Mouse (Mus musculus): ENCODE data around the gene Bend6.
"Not testable (repeated sequence)": the region's sequence is repeated elsewhere in the genome, so short reads cannot be mapped to it uniquely, and the experiment has no call there.

The Bend6 gene

GRCm38 (mm10) chr1:33906927-33907326, 689 bp downstream of the Bend6 start:
- in situ Hi-C loops (cut with MboI): no loop called here

GRCm38 (mm10) chr1:33906216-33906615, 1.4 kb downstream of the Bend6 start:
- in situ Hi-C loops (cut with MboI): no loop called here

GRCm38 (mm10) chr1:33903587-33903986, 4.0 kb downstream of the Bend6 start:
- in situ Hi-C loops (cut with MboI): no loop called here

GRCm38 (mm10) chr1:33900175-33900574, 7.4 kb downstream of the Bend6 start:
- in situ Hi-C loops (cut with MboI): no loop called here

- in situ Hi-C loops (cut with MboI): no loop called here
Observed at GRCm38 (mm10) chr1:33898373-33898772, 9.2 kb downstream of the Bend6 start.

GRCm38 (mm10) chr1:33897426-33897825, 10.2 kb downstream of the Bend6 start:
- in situ Hi-C loops (cut with MboI): no loop called here

- in situ Hi-C loops (cut with MboI): no loop called here
Observed at GRCm38 (mm10) chr1:33896666-33897065, 10.9 kb downstream of the Bend6 start.

GRCm38 (mm10) chr1:33896116-33896515, 11.5 kb downstream of the Bend6 start:
- in situ Hi-C loops (cut with MboI): no loop called here

GRCm38 (mm10) chr1:33892784-33893183, 14.8 kb downstream of the Bend6 start:
- in situ Hi-C loops (cut with MboI): no loop called here

GRCm38 (mm10) chr1:33883102-33883839, 24.3 kb downstream of the Bend6 start:
- in situ Hi-C loops (cut with MboI): no loop called here

GRCm38 (mm10) chr1:33878170-33878569, 29.4 kb downstream of the Bend6 start:
- in situ Hi-C loops (cut with MboI): no loop called here

GRCm38 (mm10) chr1:33876416-33876815, 31.2 kb downstream of the Bend6 start:
- in situ Hi-C loops (cut with MboI): no loop called here

- in situ Hi-C loops (cut with MboI): no loop called here
Observed at GRCm38 (mm10) chr1:33875691-33876090, 31.9 kb downstream of the Bend6 start.

GRCm38 (mm10) chr1:33873561-33873960, 34.1 kb downstream of the Bend6 start:
- in situ Hi-C loops (cut with MboI): no loop called here

GRCm38 (mm10) chr1:33869437-33869836, 38.2 kb downstream of the Bend6 start:
- in situ Hi-C loops (cut with MboI): no loop called here

- in situ Hi-C loops (cut with MboI): no loop called here
Observed at GRCm38 (mm10) chr1:33869031-33869430, 38.6 kb downstream of the Bend6 start.

GRCm38 (mm10) chr1:33846807-33847206, 60.8 kb downstream of the Bend6 start:
- in situ Hi-C loops (cut with MboI): no loop called here

- in situ Hi-C loops (cut with MboI): no loop called here
Observed at GRCm38 (mm10) chr1:33843823-33844222, 63.8 kb downstream of the Bend6 start.

- in situ Hi-C loops (cut with MboI): not testable (repeated sequence)
Observed at GRCm38 (mm10) chr1:33838952-33839351, 68.7 kb downstream of the Bend6 start.

GRCm38 (mm10) chr1:33830586-33830985, 77.0 kb downstream of the Bend6 start:
- in situ Hi-C loops (cut with MboI): no loop called here

- in situ Hi-C loops (cut with MboI): no loop called here
Observed at GRCm38 (mm10) chr1:33817931-33818330, 89.7 kb downstream of the Bend6 start.

GRCm38 (mm10) chr1:33813868-33814794, 93.5 kb downstream of the Bend6 start, which contains the start of gene Zfp451:
TSS of gene Zfp451 (minus strand) at chr1:33814595.
- in situ Hi-C loops (cut with MboI): no loop called here

GRCm38 (mm10) chr1:33813495-33813867, 94.1 kb downstream of the Bend6 start:
- in situ Hi-C loops (cut with MboI): no loop called here
